Mouse (Mus musculus): ENCODE data around the gene Ocm.

DNA sequence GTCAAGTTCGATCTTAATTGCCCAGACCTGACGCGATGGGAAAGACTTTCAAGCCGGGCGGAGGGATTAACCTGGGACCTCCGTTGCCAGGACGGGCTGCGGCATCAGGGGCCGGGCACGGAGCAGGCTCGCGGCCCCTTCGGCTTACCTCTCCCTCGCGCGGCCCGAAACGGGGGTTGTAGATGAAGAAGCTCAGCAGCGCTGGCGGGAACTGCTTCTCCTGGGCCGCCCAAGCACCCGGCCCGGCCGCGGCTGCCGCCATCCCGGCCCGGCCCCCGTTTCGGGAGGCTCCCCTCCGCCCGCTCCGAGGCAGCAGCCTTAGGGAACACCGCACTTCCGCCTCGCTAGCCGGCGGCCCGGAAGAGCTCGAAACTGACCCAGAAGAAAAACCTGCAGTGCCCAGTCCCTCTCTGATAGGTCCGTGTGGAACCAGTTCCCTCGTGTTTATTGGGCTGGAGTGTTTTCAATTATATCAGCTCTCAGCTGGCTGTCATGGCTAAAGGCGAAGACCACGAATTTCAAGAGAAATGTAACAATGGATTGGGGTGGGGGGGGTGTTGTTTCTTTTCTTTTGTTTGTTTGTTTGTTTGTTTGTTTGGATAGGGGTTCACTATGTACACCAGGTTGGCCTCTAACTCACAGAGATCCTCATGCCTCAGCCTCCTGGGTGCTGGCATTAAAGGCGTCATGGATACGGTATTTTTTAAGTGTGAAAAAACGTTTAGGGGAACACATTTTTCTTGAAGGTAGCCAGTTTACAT, 11.7 kb downstream of the Ocm start, which contains the start of gene Ccz1:
- TF ChIP-seq E2F4 (IDR thresholded peaks at IDR 0.05; ENCODE audit: insufficient replicate concordance, low read depth, low read length) (no peak), RAD21 (IDR thresholded peaks at IDR 0.05; ENCODE audit: low read depth, low read length) (no peak), PAX5 (IDR thresholded peaks at IDR 0.05; ENCODE audit: low read length) (no peak), CTCF (conservative IDR thresholded peaks at IDR 0.05 in 1 of 2, IDR thresholded peaks at IDR 0.05 in 1 of 2; ENCODE audit: low read depth in 2 of 2, low read length in 2 of 2) (no peak)

All from CH12.LX (cell line).